Mouse (Mus musculus) hindbrain, embryonic 15.5 days (tissue): ENCODE measurements around the gene Colec11. TPM values are rescaled to one million over a fixed set of nuclear protein-coding genes. Genes with fewer than 3 reads are reported as not detected.

ENCODE experiments used
- ATAC-seq: fragments of 200-750 bp; cut with Nextera tagmentation; 2 replicates; pipeline ENCODE4 v1.8.0; 2017; ENCODE audit warnings: low read depth, moderate number of reproducible peaks, moderate TSS enrichment; ENCODE audit not compliant: low FRiP score
- H3K27ac ChIP-seq: fragments of 300-500 bp; sonication (generic); replicated peaks from 2 replicates; pipeline ENCODE4 v1.5.1; 2015; ENCODE audit warnings: mild to moderate bottlenecking, inconsistent platforms
- H3K27me3 ChIP-seq: fragments of 300-500 bp; sonication (generic); 2 replicates; pipeline ENCODE4 v1.6.1; 2015; ENCODE audit warnings: control low read depth, inconsistent platforms
- H3K36me3 ChIP-seq: fragments of 300-500 bp; sonication (generic); 2 replicates; pipeline ENCODE4 v1.6.1; 2015; ENCODE audit warnings: control low read depth, inconsistent platforms
- H3K4me1 ChIP-seq: fragments of 300-500 bp; sonication (generic); replicated peaks from 2 replicates; pipeline ENCODE4 v1.6.1; 2015; ENCODE audit warnings: control low read depth, inconsistent platforms
- H3K4me2 ChIP-seq: fragments of 300-500 bp; sonication (generic); 2 replicates; pipeline ENCODE4 v1.6.1; 2015; ENCODE audit warnings: moderate library complexity, mild to moderate bottlenecking, inconsistent platforms
- H3K4me3 ChIP-seq: fragments of 300-500 bp; sonication (generic); 2 replicates; pipeline ENCODE4 v1.5.1; 2015; ENCODE audit warnings: mild to moderate bottlenecking, inconsistent platforms
- H3K9ac ChIP-seq: fragments of 300-500 bp; sonication (generic); 2 replicates; pipeline ENCODE4 v1.6.1; 2015; ENCODE audit warnings: inconsistent platforms
- H3K9me3 ChIP-seq: fragments of 300-500 bp; sonication (generic); 2 replicates; pipeline ENCODE4 v1.6.1; 2016; ENCODE audit warnings: control low read depth, inconsistent platforms
- WGBS: fragments of 180-500 bp; shearing (Covaris S2); methylation state at CpG from one replicate; pipeline ENCODE4 v1.1.7; 2015; 5-methylcytosine and 5-hydroxymethylcytosine counted together
- polyA plus RNA-seq: library from polyadenylated mRNA; unstranded; fragments of >200 nt; fragmentation: Nextera tagmentation; extraction: Ambion mirVana; gene quantifications from 2 replicates; pipeline ENCODE4 v1.2.1, GENCODE M21; 2015

The Colec11 gene
- 1.2 and 1.9 TPM in 2 replicates for polyA plus RNA-seq

DNA sequence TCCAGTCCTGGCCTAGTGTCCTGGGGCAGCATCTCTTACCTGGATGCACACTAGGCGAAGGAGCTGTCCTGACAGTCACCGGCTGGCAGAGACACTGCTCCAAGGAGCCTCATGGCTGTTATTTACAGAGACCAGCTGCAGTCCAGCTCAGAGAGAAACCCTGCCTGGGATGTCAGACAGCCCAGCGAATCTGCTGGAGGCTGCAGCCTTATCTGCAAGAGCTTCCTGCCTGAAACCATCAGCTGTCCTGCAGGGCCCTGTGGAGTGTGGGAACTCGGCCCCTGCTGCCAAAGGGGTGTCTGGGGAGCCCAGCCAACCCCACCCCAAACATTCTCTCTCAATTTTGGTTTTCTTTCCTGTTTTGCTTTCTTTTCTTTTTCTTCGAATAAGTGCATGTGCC is at the start of gene Colec11:
Gene Colec11, minus strand, starts transcription at position 183 of the 400 bp plus-strand sequence.
- WGBS: 66% methylated on average over 5 of the region's 5 CpGs
- Histone ChIP-seq H3K36me3 (peaks cover 2% of the 10 kb centered on the region; the same call in 1 of the 2 replicates), H3K4me3 (no peak within 1 kb of the TSS), H3K27me3 (no peaks in the 10 kb centered on the region), H3K4me1 (peaks cover 10% of the 10 kb centered on the region; the same call in 1 of the 2 replicates), H3K9ac (no peak within 1 kb of the TSS), H3K9me3 (no peaks in the 10 kb centered on the region), H3K4me2 (no peak within 1 kb of the TSS), H3K27ac (no peak within 1 kb of the TSS)
- no peak for ATAC-seq

DNA sequence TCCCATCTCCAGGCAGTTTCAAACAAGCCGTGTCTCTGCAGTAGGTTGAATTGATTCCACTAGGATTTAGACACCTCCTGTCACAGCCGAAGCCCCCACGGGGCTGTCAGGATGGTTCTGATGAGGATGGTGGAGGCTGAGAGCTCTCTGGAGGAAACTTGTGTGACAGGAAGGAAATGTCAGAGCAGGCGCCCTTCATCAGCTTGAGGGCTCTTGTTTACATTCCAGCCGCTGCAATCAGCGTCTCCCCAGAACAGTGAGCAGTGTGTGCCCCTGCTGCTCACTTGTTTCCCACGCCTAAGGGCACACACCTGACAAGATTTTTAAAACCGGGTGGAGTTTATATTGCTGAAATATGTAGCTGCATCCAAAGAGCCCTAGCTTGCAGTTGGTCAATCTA is 44.1 kb upstream of the Colec11 start:
- H3K4me3 ChIP-seq: no peak overlapping the region
- H3K36me3 ChIP-seq: no peaks in the 10 kb centered on the region
- H3K9me3 ChIP-seq: no peaks in the 10 kb centered on the region
- no peaks in the 10 kb centered on the region for H3K4me1 ChIP-seq
- no peak overlapping the region for H3K4me2 ChIP-seq
- no peak overlapping the region for H3K27ac ChIP-seq
- H3K9ac ChIP-seq: no peak overlapping the region
- WGBS: 50% methylated on average over 8 of the region's 8 CpGs
- no peaks in the 10 kb centered on the region for H3K27me3 ChIP-seq
- ATAC-seq: no peak

DNA sequence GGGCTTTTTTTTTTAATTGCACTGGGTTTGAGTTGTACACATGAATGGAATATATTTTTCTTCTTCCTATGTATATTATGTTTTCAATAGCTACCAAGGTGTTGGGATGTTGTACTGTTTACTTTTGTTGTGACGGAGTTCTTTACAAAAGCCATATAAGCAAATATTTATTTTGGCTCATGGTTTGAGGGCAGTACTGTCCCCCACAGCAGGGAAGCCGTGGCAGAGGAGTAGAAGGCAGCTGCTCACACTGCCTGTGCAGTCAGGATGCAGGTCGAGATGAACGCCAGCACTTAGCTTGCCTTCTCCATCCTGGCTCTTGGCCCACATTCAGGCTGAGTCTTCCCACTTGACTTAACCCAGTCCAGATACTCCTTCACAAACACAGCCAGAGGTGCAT is 43.6 kb upstream of the Colec11 start:
- no peak for ATAC-seq
- H3K9me3 ChIP-seq: no peaks in the 10 kb centered on the region
- H3K27me3 ChIP-seq: no peaks in the 10 kb centered on the region
- H3K4me1 ChIP-seq: no peaks in the 10 kb centered on the region
- WGBS: 72% methylated on average over 4 of the region's 4 CpGs
- H3K9ac ChIP-seq: no peak overlapping the region
- H3K36me3 ChIP-seq: no peaks in the 10 kb centered on the region
- H3K27ac ChIP-seq: no peak overlapping the region
- no peak overlapping the region for H3K4me3 ChIP-seq
- no peak overlapping the region for H3K4me2 ChIP-seq

DNA sequence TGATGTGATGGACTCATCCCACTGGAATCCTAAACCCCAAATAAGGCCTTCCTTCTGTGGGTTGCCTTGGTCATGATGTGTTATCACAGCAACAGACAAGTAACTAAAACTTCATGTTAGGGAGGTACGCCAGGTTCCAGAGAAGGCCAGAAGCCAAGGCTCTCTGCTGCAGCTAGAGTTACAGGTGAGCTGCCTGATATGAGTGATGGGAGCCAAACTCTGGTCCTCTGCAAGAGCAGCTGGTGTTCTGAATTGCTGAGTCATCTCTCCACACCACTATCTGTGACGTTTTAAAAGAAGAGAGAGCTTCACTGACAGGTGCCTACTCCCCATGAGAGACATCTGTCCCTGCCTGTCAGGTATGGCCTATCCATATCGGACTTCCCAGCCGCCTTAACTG is 39.5 kb upstream of the Colec11 start:
- H3K9ac ChIP-seq: no peak overlapping the region
- no peak overlapping the region for H3K27ac ChIP-seq
- no peaks in the 10 kb centered on the region for H3K4me1 ChIP-seq
- H3K4me2 ChIP-seq: no peak overlapping the region
- peaks cover 27% of the 10 kb centered on the region for H3K36me3 ChIP-seq
- no peaks in the 10 kb centered on the region for H3K9me3 ChIP-seq
- no peaks in the 10 kb centered on the region for H3K27me3 ChIP-seq
- 84% methylated on average over 4 of the region's 4 CpGs for WGBS
- ATAC-seq: no peak
- H3K4me3 ChIP-seq: no peak overlapping the region

DNA sequence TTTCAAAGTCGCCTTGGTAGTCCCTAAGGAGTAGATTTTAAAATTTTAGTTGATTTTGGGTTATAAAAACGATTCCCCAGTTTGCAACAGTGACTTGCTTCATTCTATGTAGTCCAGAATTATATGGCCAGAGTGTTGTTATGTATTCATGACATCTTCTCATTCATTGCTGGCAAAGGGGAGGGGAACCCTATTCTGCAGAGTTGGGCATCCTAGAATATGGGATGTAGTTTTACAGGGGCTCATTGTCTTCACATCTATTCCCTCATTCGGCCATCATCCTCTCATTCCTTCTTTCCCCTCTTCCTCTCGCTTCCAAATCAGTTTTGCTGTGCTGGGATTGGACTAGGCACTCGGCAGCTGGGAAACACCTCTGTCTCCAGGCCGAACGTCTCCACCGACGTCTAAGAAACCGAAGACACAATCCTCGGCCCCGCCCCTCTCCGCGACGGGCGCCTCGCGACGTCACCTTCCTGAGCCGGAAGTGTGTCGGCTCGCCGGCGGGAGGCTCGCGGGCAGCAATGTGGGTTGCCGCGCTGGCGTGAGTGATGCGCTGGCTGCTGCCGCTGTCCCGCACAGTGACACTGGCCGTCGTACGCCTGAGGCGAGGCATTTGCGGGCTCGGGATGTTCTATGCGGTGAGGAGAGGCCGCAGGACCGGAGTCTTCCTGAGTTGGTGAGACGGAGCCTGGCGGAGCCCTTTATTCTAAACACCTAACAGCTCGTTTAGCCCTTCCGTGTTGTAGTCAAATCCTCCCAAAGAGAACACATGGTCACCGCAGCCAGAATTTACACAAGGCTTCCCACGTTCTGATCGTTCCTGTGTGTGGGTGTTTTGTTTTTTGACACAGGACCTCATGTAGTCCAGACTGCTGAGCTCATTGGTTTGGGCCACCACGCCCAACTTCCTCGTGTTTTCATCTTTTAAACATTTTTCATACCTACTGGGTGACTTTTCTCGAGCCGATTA is 26.2 kb upstream of the Colec11 start, which contains the start of gene Rnaseh1:
Gene Rnaseh1, plus strand, starts transcription at position 462 of the 970 bp plus-strand sequence.
- H3K4me3 ChIP-seq: peak within 1 kb of the TSS; percentile 80
- H3K4me2 ChIP-seq: peak within 1 kb of the TSS; percentile 71
- WGBS: 2% methylated on average over 52 of the region's 52 CpGs
- H3K27ac ChIP-seq: peak within 1 kb of the TSS; percentile 85
- H3K9me3 ChIP-seq: no peaks in the 10 kb centered on the region
- 0 out of 2 replicates have a peak, but pooled peaks cover 1% of the 10 kb centered on the region for H3K36me3 ChIP-seq
- peaks cover 18% of the 10 kb centered on the region for H3K4me1 ChIP-seq
- H3K9ac ChIP-seq: peak within 1 kb of the TSS; percentile 68
- H3K27me3 ChIP-seq: 0 out of 2 replicates have a peak, but pooled peaks cover 5% of the 10 kb centered on the region
- peak; percentile 96 for ATAC-seq

DNA sequence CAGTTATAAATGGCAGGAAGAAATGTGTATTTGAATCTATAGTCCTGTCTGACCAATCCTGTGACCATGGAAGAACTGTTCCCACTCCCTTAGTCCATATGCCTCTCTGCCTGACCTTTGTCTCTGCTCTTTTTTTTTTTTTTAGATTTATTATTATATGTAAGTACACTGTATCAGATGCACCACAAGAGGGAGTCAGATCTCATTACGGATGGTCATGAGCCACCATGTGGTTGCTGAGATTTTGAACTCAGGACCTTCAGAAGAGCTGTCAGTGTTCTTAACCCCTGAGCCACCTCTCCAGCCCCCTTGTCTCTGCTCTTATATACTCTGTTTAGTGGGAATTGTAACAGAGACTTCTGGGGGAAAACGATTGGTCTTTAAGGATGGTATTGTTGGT is 15.6 kb upstream of the Colec11 start:
- H3K36me3 ChIP-seq: peaks cover 3% of the 10 kb centered on the region; the same call in 1 of the 2 replicates
- H3K9me3 ChIP-seq: no peaks in the 10 kb centered on the region
- peaks cover 19% of the 10 kb centered on the region for H3K4me1 ChIP-seq
- H3K27ac ChIP-seq: no peak overlapping the region
- no peak overlapping the region for H3K9ac ChIP-seq
- no peak for ATAC-seq
- no peak overlapping the region for H3K4me3 ChIP-seq
- WGBS: 74% methylated on average over 2 of the region's 2 CpGs
- no peaks in the 10 kb centered on the region for H3K27me3 ChIP-seq
- H3K4me2 ChIP-seq: no peak overlapping the region

DNA sequence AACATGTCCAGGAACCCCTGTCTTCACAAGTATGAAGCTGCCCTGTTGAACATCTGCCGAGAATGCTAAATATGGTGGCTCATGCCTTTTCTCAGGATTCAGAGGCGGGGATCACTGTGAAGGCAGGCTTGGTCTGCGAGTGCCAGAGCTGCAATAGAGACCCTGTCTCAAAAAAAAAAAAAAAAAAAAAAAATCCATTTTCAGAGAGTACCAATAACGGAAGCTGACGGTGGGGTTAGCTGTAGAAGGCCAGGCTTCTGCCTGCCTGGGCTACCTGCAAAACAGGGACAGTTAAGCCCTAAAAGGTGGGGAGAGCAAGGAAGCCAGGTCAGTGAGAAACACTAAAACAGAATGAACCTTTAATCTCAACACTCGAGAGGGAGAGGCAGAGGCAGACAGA is 13.4 kb upstream of the Colec11 start:
- no peaks in the 10 kb centered on the region for H3K27me3 ChIP-seq
- H3K4me1 ChIP-seq: peaks cover 34% of the 10 kb centered on the region
- no peaks in the 10 kb centered on the region for H3K9me3 ChIP-seq
- peak overlapping the region; percentile 94 for H3K4me3 ChIP-seq
- peak overlapping the region; percentile 86; the same call in 1 of the 2 replicates for H3K27ac ChIP-seq
- H3K4me2 ChIP-seq: peak overlapping the region; percentile 67
- ATAC-seq: no peak
- 91% methylated on average over 6 of the region's 6 CpGs for WGBS
- no peak overlapping the region for H3K9ac ChIP-seq
- peaks cover 25% of the 10 kb centered on the region for H3K36me3 ChIP-seq

DNA sequence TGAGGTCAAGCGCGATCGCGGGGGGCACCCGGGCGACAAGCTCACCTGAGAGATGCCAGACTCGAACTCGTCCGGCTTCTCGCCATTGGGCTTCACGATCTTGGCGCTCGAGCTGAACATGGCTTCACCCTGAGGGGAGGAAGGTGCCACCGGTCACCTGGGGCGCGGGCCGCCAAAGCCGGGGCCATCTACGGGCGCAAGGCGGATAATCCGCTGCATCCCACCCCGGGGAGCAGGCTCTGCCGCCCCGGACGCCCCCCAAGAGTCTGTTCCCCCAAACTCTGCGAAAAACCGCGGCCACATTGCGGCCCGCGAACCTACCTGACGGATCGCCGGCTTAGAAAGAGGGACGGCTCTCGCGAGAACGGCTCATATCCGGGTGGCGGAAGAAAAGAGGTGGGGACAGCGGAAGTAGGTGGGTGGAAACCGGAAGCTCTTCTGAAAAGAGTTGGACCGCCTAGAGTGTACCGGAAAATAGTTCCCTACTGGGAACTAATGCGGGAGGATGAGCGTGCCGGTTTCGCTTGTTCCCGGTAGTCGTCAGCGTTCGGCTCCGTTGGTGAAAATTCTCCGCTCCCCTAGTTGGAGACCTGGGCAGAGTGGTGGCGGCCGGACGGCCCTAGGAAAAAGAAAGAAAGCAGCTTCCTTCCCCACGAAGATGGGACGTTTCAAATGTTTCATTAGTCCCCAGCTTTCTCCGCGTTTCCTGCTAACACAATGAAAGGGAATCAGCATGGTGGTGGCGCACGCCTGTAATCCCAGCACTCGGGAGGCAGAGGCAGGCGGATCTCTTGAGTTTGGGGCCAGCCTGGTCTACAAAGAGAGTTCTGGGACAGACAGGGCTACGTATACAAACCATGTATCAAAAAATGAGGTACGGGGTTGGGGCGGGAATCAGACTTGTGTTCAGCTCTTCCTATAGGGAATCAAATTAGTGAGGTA is 12.6 kb upstream of the Colec11 start, which contains the start of gene Rps7:
Gene Rps7, minus strand, starts transcription at position 419 of the 942 bp plus-strand sequence.
- 5% methylated on average over 69 of the region's 69 CpGs for WGBS
- Histone ChIP-seq H3K4me2 (peak within 1 kb of the TSS; percentile 67), H3K36me3 (peaks cover 32% of the 10 kb centered on the region), H3K4me1 (peaks cover 34% of the 10 kb centered on the region), H3K27ac (peak within 1 kb of the TSS; percentile 86), H3K9me3 (no peaks in the 10 kb centered on the region), H3K9ac (peak within 1 kb of the TSS; percentile 98), H3K4me3 (peak within 1 kb of the TSS; percentile 94), H3K27me3 (no peaks in the 10 kb centered on the region)
- peak; percentile 96 for ATAC-seq

DNA sequence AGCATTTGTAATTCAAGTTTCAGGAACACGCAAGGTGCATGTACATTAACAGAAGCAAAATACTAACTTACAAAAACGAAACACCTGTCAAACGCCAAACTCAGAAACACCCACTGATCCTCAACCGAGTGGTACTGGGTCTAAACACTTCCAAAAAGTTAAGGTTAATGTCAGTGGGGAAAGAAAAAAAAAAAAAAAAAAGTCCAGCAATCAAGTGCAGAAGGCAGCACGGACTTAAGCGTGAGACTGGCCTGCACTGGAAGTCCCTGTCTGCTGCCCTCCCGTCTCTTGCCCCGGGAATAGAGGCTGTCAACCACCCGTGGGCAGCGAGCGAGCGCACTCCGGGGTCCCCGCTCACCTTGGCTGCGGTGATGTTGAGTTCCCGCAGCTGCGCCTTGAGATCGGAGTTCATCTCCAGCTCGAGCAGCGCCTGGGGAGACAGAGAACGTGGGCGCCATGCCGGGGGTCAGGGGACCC is 11.9 kb upstream of the Colec11 start:
- Histone ChIP-seq H3K9ac (peak overlapping the region; percentile 98), H3K9me3 (no peaks in the 10 kb centered on the region), H3K27me3 (no peaks in the 10 kb centered on the region), H3K4me2 (peak overlapping the region; percentile 67), H3K36me3 (peaks cover 39% of the 10 kb centered on the region), H3K27ac (peak overlapping the region; percentile 83), H3K4me1 (peaks cover 34% of the 10 kb centered on the region), H3K4me3 (peak overlapping the region; percentile 94)
- peak; percentile 10; the same call in 1 of the 2 replicates for ATAC-seq
- 2% methylated on average over 23 of the region's 23 CpGs for WGBS

DNA sequence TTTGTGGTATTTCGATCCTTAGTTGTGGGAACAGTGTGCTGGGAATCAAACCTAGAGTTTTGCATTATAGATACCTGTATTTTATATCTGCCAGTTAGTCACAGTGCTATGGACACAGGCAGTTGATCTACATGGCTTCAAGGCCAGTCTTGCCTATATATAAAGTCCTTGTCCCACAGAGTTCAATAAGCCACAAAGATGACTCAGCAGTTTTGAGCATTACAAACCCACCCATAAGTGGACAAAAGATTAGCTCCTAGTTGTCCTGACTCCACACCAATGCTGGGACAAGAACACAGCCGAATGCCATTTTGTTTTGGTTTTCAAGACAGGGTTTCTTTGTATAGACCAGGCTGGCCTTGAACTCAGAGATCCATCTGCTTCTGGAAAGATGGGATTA is 5.3 kb upstream of the Colec11 start:
- Histone ChIP-seq H3K4me2 (no peak overlapping the region), H3K9ac (no peak overlapping the region), H3K4me1 (peaks cover 11% of the 10 kb centered on the region), H3K9me3 (no peaks in the 10 kb centered on the region), H3K27me3 (no peaks in the 10 kb centered on the region), H3K27ac (no peak overlapping the region), H3K36me3 (peaks cover 54% of the 10 kb centered on the region), H3K4me3 (no peak overlapping the region)
- ATAC-seq: no peak
- 97% methylated on average over 2 of the region's 2 CpGs for WGBS

DNA sequence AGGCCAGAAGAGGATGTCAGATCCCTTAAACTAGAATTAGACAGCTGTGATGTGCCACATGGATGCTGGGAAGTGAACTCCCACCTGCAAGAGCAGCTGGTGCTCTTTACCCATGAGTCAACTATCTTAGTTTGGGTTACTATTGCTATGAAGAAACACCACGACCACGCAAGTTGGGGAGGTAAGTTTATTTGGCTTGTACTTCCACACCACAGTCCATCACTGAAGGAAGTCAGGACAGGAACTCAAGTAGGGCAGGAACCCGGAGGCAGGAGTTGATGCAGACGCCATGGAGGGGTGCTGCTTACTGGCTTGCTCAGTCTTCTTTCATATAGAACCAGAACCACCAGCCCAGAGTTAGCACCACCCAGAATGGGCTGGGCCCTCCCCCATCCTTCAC is 3.9 kb upstream of the Colec11 start:
- Histone ChIP-seq H3K9ac (no peak overlapping the region), H3K27me3 (no peaks in the 10 kb centered on the region), H3K9me3 (no peaks in the 10 kb centered on the region), H3K4me2 (no peak overlapping the region), H3K36me3 (peaks cover 40% of the 10 kb centered on the region), H3K4me3 (no peak overlapping the region), H3K27ac (no peak overlapping the region), H3K4me1 (peaks cover 3% of the 10 kb centered on the region)
- WGBS: 77% methylated on average over 4 of the region's 4 CpGs
- ATAC-seq: no peak
